Mouse (Mus musculus): ENCODE results near the gene Vps16.
A peak's percentile ranks its signal among the peaks of the same experiment; 100 is the strongest.

Vps16 gene

DNA sequence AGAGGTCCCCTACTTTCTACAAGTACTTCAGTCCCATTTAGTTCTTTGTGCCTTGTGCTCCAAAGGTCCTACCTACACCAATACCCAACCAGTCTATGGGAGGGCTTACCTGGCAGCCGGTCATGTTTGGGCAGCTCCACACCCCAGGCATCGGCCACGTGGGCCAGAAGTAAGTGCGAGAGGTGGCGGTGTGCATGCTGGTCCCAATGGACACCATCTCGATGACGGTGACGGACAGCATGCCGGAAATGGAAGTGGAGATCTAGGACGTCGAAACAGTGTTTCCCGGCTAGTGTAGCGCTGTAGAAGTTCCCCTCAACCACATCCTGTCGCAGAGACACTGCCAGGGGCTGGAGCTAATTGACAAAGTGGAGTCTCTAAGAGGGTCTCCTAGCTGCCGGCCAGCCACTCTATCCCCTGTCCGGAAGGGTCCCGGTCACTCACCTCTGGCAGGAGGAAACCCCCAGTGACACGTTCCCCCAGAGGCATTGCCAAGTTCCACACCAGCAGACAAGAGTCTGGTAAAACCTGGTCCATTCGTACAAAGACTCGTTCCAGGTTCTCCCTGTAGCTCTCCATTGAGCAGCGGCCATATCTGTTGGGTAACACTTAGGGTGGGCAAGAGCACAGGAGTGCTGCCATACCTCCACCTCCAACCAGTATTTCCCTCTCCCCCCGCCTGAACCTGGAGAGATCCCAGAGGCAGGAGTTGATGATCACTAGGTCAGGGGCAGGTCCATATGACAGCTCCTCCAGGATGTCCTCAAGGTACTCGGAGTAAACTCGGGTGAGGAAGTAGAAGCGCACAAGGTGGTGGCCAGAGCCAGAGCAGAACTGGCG, 2.1 kb upstream of the Vps16 start:
- no peak for DNase-seq (ENCODE audit: low spot score)

- DNase-seq (ENCODE audit: low spot score): no peak
These were observed 578 bp upstream of the Vps16 start for GRCm38 (mm10) chr2:130423397-130424125.

DNA sequence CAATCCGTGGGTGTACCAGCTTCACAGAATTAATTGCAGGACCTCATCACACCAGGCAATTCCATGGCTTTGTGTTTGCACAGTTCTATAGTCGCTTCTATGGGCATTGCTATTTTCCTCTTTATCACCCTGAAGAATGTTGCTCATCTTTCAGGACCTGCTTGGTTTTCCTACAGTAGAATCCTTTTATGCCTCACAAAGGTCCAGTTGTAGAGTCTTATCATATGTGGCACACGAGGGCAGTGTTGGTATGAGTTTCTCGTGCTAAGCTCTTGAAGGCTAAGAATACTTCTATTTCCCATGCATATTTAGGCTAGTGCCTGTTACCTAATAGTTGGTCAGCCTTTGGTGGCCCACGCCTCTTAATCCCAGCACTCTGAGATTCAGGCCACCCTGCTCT, 973 bp downstream of the Vps16 start:
- DNase-seq (ENCODE audit: low spot score): no peak

DNA sequence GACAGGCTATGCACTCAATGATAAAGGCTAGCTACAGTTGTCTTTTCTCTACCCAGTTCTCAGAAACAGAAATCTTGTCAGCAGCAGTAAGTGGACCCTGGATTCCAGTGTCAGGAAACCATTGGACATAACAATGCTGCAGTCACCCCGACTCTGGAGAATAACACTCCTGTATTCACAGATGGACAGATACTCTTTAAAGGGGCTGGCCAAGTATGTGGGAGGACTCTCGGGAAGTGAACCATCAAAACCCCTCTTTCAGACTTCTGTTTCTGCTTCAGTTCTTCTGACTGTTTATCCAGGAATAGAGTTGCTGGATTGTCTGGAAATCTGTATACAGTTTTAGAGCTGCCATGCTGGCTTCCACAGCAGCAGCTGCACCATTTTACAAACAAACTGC, 5.7 kb downstream of the Vps16 start:
- no peak for DNase-seq (ENCODE audit: low spot score)

GRCm38 (mm10) chr2:130430484-130430883, 6.3 kb downstream of the Vps16 start:
- no peak for DNase-seq (ENCODE audit: low spot score)

GRCm38 (mm10) chr2:130432157-130432556, 8.0 kb downstream of the Vps16 start:
- no peak for DNase-seq (ENCODE audit: low spot score)

- DNase-seq (ENCODE audit: low spot score): no peak
These were observed 9.0 kb downstream of the Vps16 start for GRCm38 (mm10) chr2:130433152-130433551.

DNA sequence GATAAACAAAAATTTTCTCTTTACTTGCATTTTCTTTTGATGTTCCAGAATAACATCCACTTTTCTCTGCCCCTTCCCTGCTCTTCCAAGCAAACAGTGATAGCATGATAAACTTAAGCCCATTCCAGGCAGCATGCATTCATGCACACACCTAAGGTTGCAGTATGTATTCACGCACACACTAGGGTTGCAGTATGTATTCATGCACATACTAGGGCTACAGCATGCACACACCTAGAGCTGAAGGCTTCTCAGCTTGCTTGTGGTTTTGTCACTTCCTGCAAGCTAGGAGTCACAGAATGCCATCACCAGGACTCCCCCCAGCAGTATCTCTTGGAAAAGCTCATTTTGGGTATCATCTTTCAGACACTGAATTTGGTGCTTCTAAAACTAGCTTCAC, 12.6 kb downstream of the Vps16 start:
- DNase-seq (ENCODE audit: low spot score): no peak

DNA sequence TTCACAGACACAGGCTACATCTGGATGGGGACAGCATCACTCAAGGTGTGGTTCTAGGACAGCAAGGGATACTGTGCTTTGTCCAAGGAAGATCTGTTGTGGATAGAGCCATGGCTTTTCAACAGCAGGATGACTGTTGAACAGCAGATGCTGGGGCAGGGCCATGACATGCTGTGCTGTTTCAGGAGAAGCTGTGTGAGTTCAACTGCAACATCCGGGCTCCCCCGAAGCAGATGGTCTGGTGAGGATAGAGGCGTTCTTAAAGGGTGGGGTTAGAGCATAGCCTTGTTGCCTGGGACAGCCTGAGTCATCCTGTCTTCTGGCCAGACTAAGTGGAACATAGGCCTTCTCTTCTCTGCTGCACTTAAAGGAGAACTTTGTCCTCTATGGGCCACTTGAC, 14.7 kb downstream of the Vps16 start:
- no peak for DNase-seq (ENCODE audit: low spot score)

DNA sequence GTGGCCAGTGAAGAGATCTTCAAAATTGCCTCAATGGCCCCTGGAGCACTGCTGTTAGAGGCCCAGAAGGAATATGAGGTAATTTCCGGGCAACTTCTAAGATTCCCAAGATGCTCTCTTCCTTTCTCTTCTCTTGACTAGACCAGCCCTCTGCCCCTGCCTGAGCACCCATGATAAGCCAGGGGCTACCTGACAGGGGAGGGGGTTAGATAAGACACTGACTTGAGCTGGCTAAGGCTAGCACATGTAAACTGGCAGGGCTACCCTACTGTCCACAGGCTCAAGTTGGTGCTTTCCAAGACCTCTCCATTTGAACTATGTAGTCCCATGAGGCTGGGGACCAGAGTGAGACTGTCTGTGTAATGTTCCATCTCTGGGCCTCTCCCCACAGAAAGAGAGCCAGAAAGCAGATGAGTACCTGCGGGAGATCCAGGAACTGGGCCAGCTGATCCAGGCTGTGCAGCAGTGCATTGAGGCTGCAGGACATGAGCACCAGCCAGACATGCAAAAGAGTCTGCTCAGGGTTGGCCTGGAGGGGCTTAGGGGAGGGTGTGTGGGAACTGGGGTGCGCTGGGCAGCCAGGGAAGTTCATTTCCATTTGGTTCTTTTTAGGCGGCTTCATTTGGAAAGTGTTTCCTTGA, 15.8 kb downstream of the Vps16 start:
- DNase-seq (ENCODE audit: low spot score): no peak

DNA sequence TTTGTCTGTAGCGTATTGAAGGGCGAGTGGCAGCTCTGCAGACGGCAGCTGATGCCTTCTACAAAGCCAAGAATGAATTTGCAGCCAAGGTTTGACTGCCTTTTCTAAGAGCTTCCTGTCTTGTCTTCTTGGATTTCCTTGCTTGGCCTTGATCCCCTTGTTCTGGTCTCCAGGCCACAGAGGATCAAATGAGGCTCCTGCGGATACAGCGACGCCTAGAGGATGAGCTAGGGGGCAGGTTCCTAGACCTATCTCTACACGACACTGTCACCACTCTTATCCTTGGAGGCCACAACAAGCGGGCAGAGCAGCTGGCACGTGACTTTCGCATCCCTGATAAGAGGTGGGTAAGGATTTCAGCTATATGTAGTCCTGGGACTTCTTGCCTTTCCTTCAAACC, 18.0 kb downstream of the Vps16 start:
- DNase-seq (ENCODE audit: low spot score): no peak

- DNase-seq (ENCODE audit: low spot score): no peak
These were observed 24.3 kb downstream of the Vps16 start for GRCm38 (mm10) chr2:130448449-130448848.

DNA sequence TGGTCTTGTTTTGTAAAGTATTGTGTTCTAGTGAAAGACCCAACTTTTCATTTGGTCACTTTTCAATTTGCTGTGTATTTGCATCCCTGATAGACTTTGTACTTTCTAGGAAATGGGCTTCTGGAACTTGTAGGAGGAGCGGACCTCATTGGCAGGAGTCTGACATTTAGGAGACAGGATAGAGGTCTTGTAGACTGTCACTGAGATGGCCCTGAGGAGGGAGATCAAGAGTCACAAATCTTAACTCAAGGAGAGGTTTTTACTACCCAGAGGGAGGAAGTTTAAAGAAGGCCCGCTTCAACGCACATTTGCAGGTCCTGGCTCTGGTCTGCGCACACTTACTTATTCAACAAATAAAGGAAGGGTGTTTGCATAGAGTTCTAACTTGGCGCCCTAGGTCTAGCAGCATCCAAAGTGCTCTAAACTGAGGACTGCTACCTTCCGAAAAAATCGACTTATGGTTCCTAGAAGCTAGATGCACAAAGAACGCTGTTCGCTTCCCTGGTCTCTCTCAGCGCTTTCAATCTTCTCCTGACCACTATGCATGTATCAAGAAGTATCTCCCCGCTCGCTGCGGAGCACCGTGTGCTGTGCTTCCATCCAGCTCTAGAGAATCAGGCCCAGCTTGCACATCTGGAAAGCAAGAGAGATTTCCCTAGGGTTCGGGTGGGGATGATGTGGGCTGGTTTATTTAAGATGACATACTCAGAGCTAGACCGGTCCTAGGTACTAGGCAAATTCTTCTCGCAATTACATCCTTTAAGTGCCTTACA, 25.1 kb downstream of the Vps16 start:
- no peak for DNase-seq (ENCODE audit: low spot score)

GRCm38 (mm10) chr2:130449794-130450433, 25.8 kb downstream of the Vps16 start, which contains the start of gene Ptpra:
TSS of gene Ptpra (plus strand) at chr2:130450278.
- DNase-seq (ENCODE audit: low spot score): peak; percentile 88

DNA sequence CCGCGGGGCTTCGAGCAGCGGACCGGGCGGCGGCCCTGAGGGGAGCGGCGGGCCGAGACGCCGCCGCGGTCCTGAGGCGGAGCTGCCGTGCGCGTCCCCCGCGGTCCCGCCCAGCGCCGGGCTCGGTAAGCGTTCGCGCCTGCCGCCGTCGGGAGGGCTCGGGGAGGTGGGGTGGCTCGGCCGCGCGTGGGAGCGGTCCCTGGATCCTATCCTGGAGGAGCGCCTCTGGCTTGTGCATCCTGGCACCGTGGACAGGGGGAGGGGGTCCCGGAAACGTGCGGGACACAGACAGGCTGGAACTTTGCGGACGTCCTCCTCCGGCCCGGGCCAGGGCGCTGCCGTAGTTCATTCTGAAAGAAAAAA, 26.3 kb downstream of the Vps16 start:
- DNase-seq (ENCODE audit: low spot score): peak; percentile 77

DNA sequence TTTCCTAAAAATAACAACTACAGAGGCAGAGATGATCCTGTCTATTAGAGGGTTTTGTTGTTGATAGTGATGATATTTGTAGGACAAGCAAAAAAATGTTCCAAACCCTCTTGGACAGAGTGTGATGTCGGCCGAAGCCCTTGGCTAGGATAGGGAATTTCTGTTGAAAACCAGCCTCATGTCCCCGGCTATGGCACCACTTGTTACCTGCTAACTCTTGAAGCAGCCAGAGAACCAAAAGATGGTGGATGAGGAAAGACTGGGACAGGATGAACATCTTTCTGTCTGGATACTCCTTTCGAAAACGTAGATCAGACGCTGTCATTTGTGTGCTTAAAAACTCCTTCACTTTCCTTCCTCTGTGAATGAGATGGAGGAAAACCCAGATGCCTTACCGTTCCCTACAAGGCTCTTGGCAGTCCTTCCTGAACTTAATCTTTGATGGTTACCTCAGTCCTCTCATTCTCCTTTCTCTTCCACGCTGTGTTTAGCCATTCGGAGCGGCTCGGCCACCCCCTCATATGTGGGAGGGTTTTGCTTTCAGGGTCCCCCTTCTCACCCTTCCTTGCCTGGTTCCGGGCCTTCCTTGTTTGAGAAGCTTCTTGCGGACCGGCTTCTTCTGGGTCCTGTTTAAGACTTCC, 27.1 kb downstream of the Vps16 start:
- no peak for DNase-seq (ENCODE audit: low spot score)

DNA sequence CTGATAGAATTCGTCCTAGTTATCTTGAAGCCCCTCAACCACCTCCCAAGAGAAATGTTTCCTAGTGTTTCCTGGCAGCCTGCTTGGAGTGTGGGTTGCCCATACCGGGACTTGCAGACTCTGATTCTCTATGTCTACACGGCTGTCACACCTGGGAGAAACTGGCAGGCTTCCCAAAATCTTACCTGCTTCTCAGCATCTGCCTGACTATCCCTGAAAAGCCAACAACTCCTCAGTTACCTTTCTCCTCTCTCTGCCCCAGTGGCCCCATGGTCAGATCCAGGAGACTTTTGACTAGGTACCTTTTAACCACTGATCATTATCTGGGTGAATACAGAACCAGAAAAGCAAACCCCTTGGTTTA, 27.6 kb downstream of the Vps16 start:
- DNase-seq (ENCODE audit: low spot score): no peak

DNA sequence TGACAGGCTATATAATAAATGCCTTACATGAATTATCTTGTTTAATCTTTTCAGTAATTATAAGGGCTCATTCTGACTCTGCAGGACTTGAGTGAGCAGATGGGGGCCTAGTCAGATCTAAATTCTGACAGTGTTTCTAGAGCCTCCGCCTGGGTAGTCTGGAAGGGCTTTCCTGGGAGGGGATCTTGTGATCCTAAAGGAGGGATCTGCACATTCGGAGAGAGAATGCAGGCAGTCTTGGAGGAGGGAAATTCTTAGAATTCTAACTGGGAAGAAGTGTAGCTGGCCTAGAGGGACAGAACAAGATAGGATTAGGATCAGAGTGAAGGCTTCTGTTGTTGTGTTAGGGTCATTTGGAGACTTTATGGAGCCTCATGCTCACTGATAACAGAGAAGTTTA, 28.1 kb downstream of the Vps16 start:
- no peak for DNase-seq (ENCODE audit: low spot score)

DNA sequence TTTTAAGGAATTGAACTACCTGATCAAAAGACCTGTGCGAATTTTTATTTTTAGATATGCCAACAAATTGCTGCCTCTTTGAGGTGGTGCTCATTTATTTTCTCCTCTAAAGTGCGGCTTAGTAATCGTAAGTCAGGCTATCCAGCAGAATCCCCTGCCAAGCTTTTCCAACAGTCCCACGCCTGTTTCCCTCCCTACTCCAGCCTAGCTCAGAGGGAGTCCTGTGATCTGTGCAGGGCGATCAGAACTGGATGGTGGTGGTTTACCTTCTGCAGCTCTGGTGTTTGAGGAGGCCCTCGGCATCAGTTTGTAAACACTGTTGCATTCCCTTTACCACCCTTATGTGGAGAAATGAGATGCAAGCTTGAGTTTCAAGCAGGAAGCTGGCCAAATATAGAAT, 29.3 kb downstream of the Vps16 start:
- DNase-seq (ENCODE audit: low spot score): no peak

GRCm38 (mm10) chr2:130454748-130455370, 30.7 kb downstream of the Vps16 start:
- no peak for DNase-seq (ENCODE audit: low spot score)

GRCm38 (mm10) chr2:130457871-130458270, 33.7 kb downstream of the Vps16 start:
- DNase-seq (ENCODE audit: low spot score): no peak
